Mouse (Mus musculus): Measurements from ENCODE around the gene E330021D16Rik. TPM values are rescaled to one million over a fixed set of nuclear protein-coding genes. Genes with fewer than 3 reads are reported as not detected.

E330021D16Rik gene
- polyA plus RNA-seq, 1 experiment from 2014 or later = not detected

GRCm38 (mm10) chr6:136425956-136426355, 10.6 kb upstream of the E330021D16Rik start:
- Histone ChIP-seq H3K4me1 (ENCODE audit: control insufficient read depth, insufficient read depth, low read length) (peaks cover 4% of the 10 kb centered on the region), H3K4me3 (ENCODE audit: low read length) (no peak overlapping the region), H3K4me2 (ENCODE audit: low read depth, low read length) (no peak overlapping the region), H3K27me3 (replicated peaks; ENCODE audit: control insufficient read depth, insufficient read depth, low read length) (no peaks in the 10 kb centered on the region), H3K9me3 (ENCODE audit: control insufficient read depth, low read length) (no peaks in the 10 kb centered on the region), H3K9ac (ENCODE audit: low read depth, low read length) (no peak overlapping the region), H3K27ac (ENCODE audit: low read length) (no peak overlapping the region), H3K36me3 (ENCODE audit: control insufficient read depth, insufficient read depth, low read length) (no peaks in the 10 kb centered on the region)
- WGBS = 65% methylated on average over 5 of the region's 5 CpGs
- ATAC-seq = peak; percentile 63

- WGBS = 91% methylated on average over 3 of the region's 3 CpGs
- Histone ChIP-seq H3K9ac (ENCODE audit: low read depth, low read length) (no peak overlapping the region), H3K27ac (ENCODE audit: low read length) (no peak overlapping the region)
Measured at GRCm38 (mm10) chr6:136424166-136424565, 8.8 kb upstream of the E330021D16Rik start.

GRCm38 (mm10) chr6:136423201-136423600, 7.8 kb upstream of the E330021D16Rik start:
- Histone ChIP-seq H3K9ac (ENCODE audit: low read depth, low read length) (no peak overlapping the region), H3K27me3 (replicated peaks; ENCODE audit: control insufficient read depth, insufficient read depth, low read length) (no peaks in the 10 kb centered on the region), H3K4me1 (ENCODE audit: control insufficient read depth, insufficient read depth, low read length) (peaks cover 2% of the 10 kb centered on the region; the same call in 1 of the 2 replicates), H3K4me3 (ENCODE audit: low read length) (no peak overlapping the region), H3K36me3 (ENCODE audit: control insufficient read depth, insufficient read depth, low read length) (no peaks in the 10 kb centered on the region), H3K9me3 (ENCODE audit: control insufficient read depth, low read length) (no peaks in the 10 kb centered on the region), H3K4me2 (ENCODE audit: low read depth, low read length) (no peak overlapping the region), H3K27ac (ENCODE audit: low read length) (no peak overlapping the region)
- WGBS = 92% methylated on average over 5 of the region's 5 CpGs
- no peak for ATAC-seq

More at GRCm38 (mm10) chr6:136424166-136424565, 8.8 kb upstream of the E330021D16Rik start:
- ATAC-seq = no peak
- Histone ChIP-seq H3K9me3 (ENCODE audit: control insufficient read depth, low read length) (no peaks in the 10 kb centered on the region), H3K36me3 (ENCODE audit: control insufficient read depth, insufficient read depth, low read length) (no peaks in the 10 kb centered on the region), H3K4me2 (ENCODE audit: low read depth, low read length) (no peak overlapping the region), H3K4me3 (ENCODE audit: low read length) (no peak overlapping the region), H3K27me3 (replicated peaks; ENCODE audit: control insufficient read depth, insufficient read depth, low read length) (no peaks in the 10 kb centered on the region), H3K4me1 (ENCODE audit: control insufficient read depth, insufficient read depth, low read length) (peaks cover 6% of the 10 kb centered on the region; the same call in 1 of the 2 replicates)

- Histone ChIP-seq H3K27me3 (replicated peaks; ENCODE audit: control insufficient read depth, insufficient read depth, low read length) (no peaks in the 10 kb centered on the region), H3K9me3 (ENCODE audit: control insufficient read depth, low read length) (no peaks in the 10 kb centered on the region), H3K4me1 (ENCODE audit: control insufficient read depth, insufficient read depth, low read length) (peaks cover 4% of the 10 kb centered on the region; the same call in 1 of the 2 replicates), H3K4me3 (ENCODE audit: low read length) (no peak overlapping the region), H3K9ac (ENCODE audit: low read depth, low read length) (no peak overlapping the region), H3K27ac (ENCODE audit: low read length) (no peak overlapping the region), H3K36me3 (ENCODE audit: control insufficient read depth, insufficient read depth, low read length) (no peaks in the 10 kb centered on the region), H3K4me2 (ENCODE audit: low read depth, low read length) (no peak overlapping the region)
- 63% methylated on average over 16 of the region's 16 CpGs for WGBS
- ATAC-seq = no peak
Measured at GRCm38 (mm10) chr6:136422084-136422853, 6.9 kb upstream of the E330021D16Rik start.

- Histone ChIP-seq H3K27ac (ENCODE audit: low read length) (no peak overlapping the region), H3K9ac (ENCODE audit: low read depth, low read length) (no peak overlapping the region), H3K9me3 (ENCODE audit: control insufficient read depth, low read length) (no peaks in the 10 kb centered on the region), H3K36me3 (ENCODE audit: control insufficient read depth, insufficient read depth, low read length) (no peaks in the 10 kb centered on the region), H3K4me2 (ENCODE audit: low read depth, low read length) (no peak overlapping the region), H3K27me3 (replicated peaks; ENCODE audit: control insufficient read depth, insufficient read depth, low read length) (no peaks in the 10 kb centered on the region), H3K4me3 (ENCODE audit: low read length) (no peak overlapping the region), H3K4me1 (ENCODE audit: control insufficient read depth, insufficient read depth, low read length) (0 out of 2 replicates have a peak, but pooled peaks cover 4% of the 10 kb centered on the region)
- 63% methylated on average over 3 of the region's 3 CpGs for WGBS
- ATAC-seq = no peak
Measured at GRCm38 (mm10) chr6:136421059-136421458, 5.7 kb upstream of the E330021D16Rik start.

- Histone ChIP-seq H3K4me2 (ENCODE audit: low read depth, low read length) (no peak overlapping the region), H3K27ac (ENCODE audit: low read length) (no peak overlapping the region), H3K36me3 (ENCODE audit: control insufficient read depth, insufficient read depth, low read length) (no peaks in the 10 kb centered on the region), H3K4me3 (ENCODE audit: low read length) (no peak overlapping the region), H3K9me3 (ENCODE audit: control insufficient read depth, low read length) (no peaks in the 10 kb centered on the region), H3K27me3 (replicated peaks; ENCODE audit: control insufficient read depth, insufficient read depth, low read length) (no peaks in the 10 kb centered on the region), H3K4me1 (ENCODE audit: control insufficient read depth, insufficient read depth, low read length) (0 out of 2 replicates have a peak, but pooled peaks cover 4% of the 10 kb centered on the region), H3K9ac (ENCODE audit: low read depth, low read length) (no peak overlapping the region)
- ATAC-seq = peak; percentile 37; the same call in 1 of the 2 replicates
- 70% methylated on average over 17 of the region's 17 CpGs for WGBS
Measured at GRCm38 (mm10) chr6:136418889-136419835, 3.8 kb upstream of the E330021D16Rik start.

- no peaks in the 10 kb centered on the region for H3K36me3 ChIP-seq (ENCODE audit: control insufficient read depth, insufficient read depth, low read length)
- H3K4me2 ChIP-seq (ENCODE audit: low read depth, low read length) = no peak overlapping the region
- WGBS = 58% methylated on average over 8 of the region's 8 CpGs
- no peaks in the 10 kb centered on the region for H3K27me3 ChIP-seq (replicated peaks; ENCODE audit: control insufficient read depth, insufficient read depth, low read length)
- H3K9me3 ChIP-seq (ENCODE audit: control insufficient read depth, low read length) = no peaks in the 10 kb centered on the region
- no peak overlapping the region for H3K4me3 ChIP-seq (ENCODE audit: low read length)
- 0 out of 2 replicates have a peak, but pooled peaks have one; percentile 26 for ATAC-seq
- H3K9ac ChIP-seq (ENCODE audit: low read depth, low read length) = no peak overlapping the region
- 0 out of 2 replicates have a peak, but pooled peaks cover 4% of the 10 kb centered on the region for H3K4me1 ChIP-seq (ENCODE audit: control insufficient read depth, insufficient read depth, low read length)
- no peak overlapping the region for H3K27ac ChIP-seq (ENCODE audit: low read length)
Measured at GRCm38 (mm10) chr6:136418333-136418848, 3.0 kb upstream of the E330021D16Rik start.

GRCm38 (mm10) chr6:136417864-136418263, 2.5 kb upstream of the E330021D16Rik start:
- Histone ChIP-seq H3K27ac (ENCODE audit: low read length) (no peak overlapping the region), H3K9ac (ENCODE audit: low read depth, low read length) (no peak overlapping the region), H3K9me3 (ENCODE audit: control insufficient read depth, low read length) (no peaks in the 10 kb centered on the region), H3K4me3 (ENCODE audit: low read length) (no peak overlapping the region), H3K4me2 (ENCODE audit: low read depth, low read length) (no peak overlapping the region), H3K4me1 (ENCODE audit: control insufficient read depth, insufficient read depth, low read length) (0 out of 2 replicates have a peak, but pooled peaks cover 4% of the 10 kb centered on the region), H3K36me3 (ENCODE audit: control insufficient read depth, insufficient read depth, low read length) (no peaks in the 10 kb centered on the region), H3K27me3 (replicated peaks; ENCODE audit: control insufficient read depth, insufficient read depth, low read length) (no peaks in the 10 kb centered on the region)
- WGBS = 66% methylated on average over 5 of the region's 5 CpGs
- ATAC-seq = peak; percentile 57; the same call in 1 of the 2 replicates

All from intestine, embryonic 16.5 days (tissue).